Mouse (Mus musculus) stomach, embryonic 16.5 days (tissue): ENCODE measurements around the gene Bcor. TPM values are rescaled to one million over a fixed set of nuclear protein-coding genes. Genes with fewer than 3 reads are reported as not detected.

Experiments
- ATAC-seq: fragments of 200-750 bp; cut with Nextera tagmentation; 2 replicates; pipeline ENCODE4 v1.8.0; 2017; ENCODE audit warnings: moderate number of reproducible peaks, moderate TSS enrichment; ENCODE audit not compliant: insufficient read depth, low FRiP score
- H3K27ac ChIP-seq: fragments of 300-500 bp; sonication (generic); 2 replicates; pipeline ENCODE4 v1.5.1; 2014; ENCODE audit warnings: low read length
- H3K27me3 ChIP-seq: fragments of 300-500 bp; sonication (generic); 2 replicates; pipeline ENCODE4 v1.6.1; 2014; ENCODE audit warnings: low read length, control low read depth, mixed read lengths; ENCODE audit not compliant: control insufficient read depth, insufficient read depth
- H3K36me3 ChIP-seq: fragments of 300-500 bp; sonication (generic); 2 replicates; pipeline ENCODE4 v1.6.1; 2014; ENCODE audit warnings: low read length; ENCODE audit not compliant: control insufficient read depth, insufficient read depth
- H3K4me1 ChIP-seq: fragments of 300-500 bp; sonication (generic); 2 replicates; pipeline ENCODE4 v1.6.1; 2014; ENCODE audit warnings: low read length, control low read depth, mixed read lengths; ENCODE audit not compliant: control insufficient read depth, insufficient read depth
- H3K4me2 ChIP-seq: fragments of 300-500 bp; sonication (generic); 2 replicates; pipeline ENCODE4 v1.6.1; 2014; ENCODE audit warnings: low read depth, low read length, mixed read lengths
- H3K4me3 ChIP-seq: fragments of 300-500 bp; sonication (generic); replicated peaks from 2 replicates; pipeline ENCODE4 v1.5.1; 2014; ENCODE audit warnings: mild to moderate bottlenecking, low read length
- H3K9ac ChIP-seq: fragments of 300-500 bp; sonication (generic); 2 replicates; pipeline ENCODE4 v1.6.1; 2014; ENCODE audit warnings: low read length
- H3K9me3 ChIP-seq: fragments of 300-500 bp; sonication (generic); replicated peaks from 2 replicates; pipeline ENCODE4 v1.6.1; 2016; ENCODE audit warnings: low read length, control low read depth; ENCODE audit not compliant: control insufficient read depth
- WGBS: fragments of 180-500 bp; shearing (Covaris S2); extraction: QIAGEN DNeasy Blood & Tissue Kit; methylation state at CpG from one replicate; pipeline ENCODE4 v1.1.7; 2014; 5-methylcytosine and 5-hydroxymethylcytosine counted together
- polyA plus RNA-seq: library from polyadenylated mRNA; unstranded; fragments of >200 nt; fragmentation: Nextera tagmentation; extraction: Ambion mirVana; gene quantifications from 2 replicates; pipeline ENCODE4 v1.2.1, GENCODE M21; 2015

The Bcor gene
- polyA plus RNA-seq, 1 experiment from 2014 or later: 13.9 TPM

- H3K4me3 ChIP-seq: no peak overlapping the region
- peaks cover 16% of the 10 kb centered on the region for H3K4me1 ChIP-seq
- no peak overlapping the region for H3K9ac ChIP-seq
- no peaks in the 10 kb centered on the region for H3K9me3 ChIP-seq
- H3K4me2 ChIP-seq: no peak overlapping the region
- no peak for ATAC-seq
- WGBS: 49% methylated on average over 14 of the region's 14 CpGs
- peaks cover 56% of the 10 kb centered on the region for H3K27me3 ChIP-seq
- no peak overlapping the region for H3K27ac ChIP-seq
- H3K36me3 ChIP-seq: no peaks in the 10 kb centered on the region
These were observed 30.0 kb downstream of the Bcor start for GRCm38 (mm10) chrX:12129828-12130809.

DNA sequence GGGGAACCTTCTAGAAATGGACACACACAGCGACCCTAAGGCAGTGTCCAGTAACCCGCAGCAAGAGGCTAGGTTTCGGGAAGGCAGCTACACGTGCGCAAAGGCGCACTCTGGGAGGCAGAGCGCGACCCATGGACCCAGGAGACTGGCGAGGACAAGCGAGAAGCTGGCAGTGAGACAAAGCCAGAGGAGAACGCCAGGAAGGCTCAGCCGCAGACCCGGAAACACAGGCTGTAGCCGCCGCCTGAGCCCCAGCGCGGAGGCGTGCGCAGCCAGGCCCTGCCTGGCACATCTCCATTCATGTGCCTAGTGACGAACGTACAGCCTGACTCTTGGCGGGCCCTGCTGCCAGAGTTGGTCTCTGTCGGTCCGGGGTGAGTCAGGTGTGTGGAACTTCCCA, 30.9 kb downstream of the Bcor start:
- peaks cover 54% of the 10 kb centered on the region for H3K27me3 ChIP-seq

DNA sequence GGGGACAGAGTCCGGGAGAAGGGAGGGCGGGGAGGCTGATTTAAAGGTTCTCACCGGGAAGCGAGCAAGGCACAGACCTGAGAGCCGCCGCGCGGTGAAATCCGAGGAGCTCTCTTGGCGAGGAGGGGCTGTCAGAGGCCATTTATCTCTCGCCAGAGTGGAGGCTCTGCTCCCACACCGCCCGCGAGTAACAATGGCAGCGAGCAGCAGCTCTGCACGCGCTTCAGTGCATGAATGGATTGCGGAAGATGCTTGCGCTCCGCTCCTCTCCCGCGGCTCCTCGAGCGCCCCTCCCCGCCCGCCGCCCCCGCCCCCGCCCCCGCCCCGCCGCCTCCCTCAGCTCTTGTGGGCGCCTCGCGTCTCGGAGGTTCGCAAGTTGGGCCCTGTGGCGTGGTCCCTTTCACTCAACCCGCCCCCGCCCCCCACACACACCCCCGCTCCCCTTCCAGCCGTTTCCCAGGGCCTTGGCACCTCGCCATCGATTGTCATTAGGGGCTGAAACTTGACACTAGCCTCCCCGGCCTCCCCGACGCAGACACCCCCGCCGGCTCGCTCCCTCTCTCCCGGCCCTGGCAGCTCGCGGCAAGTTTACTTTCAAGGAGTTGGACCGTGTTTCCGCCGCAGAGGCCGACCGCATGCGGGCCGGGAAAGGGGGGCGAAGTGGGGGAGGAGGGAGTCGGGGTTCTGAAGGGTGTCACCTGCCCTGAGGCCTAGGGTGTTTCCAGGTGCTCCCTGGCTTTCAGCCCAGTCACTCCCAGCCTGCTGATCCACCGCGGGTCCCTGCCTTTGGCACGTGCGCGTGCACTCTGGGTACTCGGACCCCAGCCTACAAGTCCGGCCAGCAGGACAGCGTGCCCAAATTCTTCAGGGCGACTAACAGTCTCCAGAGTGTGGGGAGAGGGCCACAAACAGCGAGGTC, 31.7 kb downstream of the Bcor start:
- Histone ChIP-seq H3K4me3 (peak overlapping the region; percentile 64), H3K4me2 (peak overlapping the region; percentile 60), H3K9me3 (no peaks in the 10 kb centered on the region), H3K9ac (peak overlapping the region; percentile 82), H3K27me3 (peaks cover 51% of the 10 kb centered on the region), H3K36me3 (no peaks in the 10 kb centered on the region), H3K4me1 (peaks cover 20% of the 10 kb centered on the region), H3K27ac (peak overlapping the region; percentile 80)
- peak; percentile 74 for ATAC-seq
- WGBS: 2% methylated on average over 46 of the region's 72 CpGs

More for the DNA sequence above, 30.9 kb downstream of the Bcor start:
- WGBS: 22% methylated on average over 24 of the region's 24 CpGs
- Histone ChIP-seq H3K4me2 (peak overlapping the region; percentile 60), H3K36me3 (no peaks in the 10 kb centered on the region), H3K9me3 (no peaks in the 10 kb centered on the region), H3K4me1 (peaks cover 13% of the 10 kb centered on the region), H3K4me3 (peak overlapping the region; percentile 64; the same call in 1 of the 2 replicates), H3K9ac (peak overlapping the region; percentile 82), H3K27ac (peak overlapping the region; percentile 80)
- ATAC-seq: peak; percentile 33; the same call in 1 of the 2 replicates

- Histone ChIP-seq H3K4me1 (peaks cover 20% of the 10 kb centered on the region), H3K27ac (peak overlapping the region; percentile 80), H3K27me3 (peaks cover 47% of the 10 kb centered on the region), H3K4me2 (peak overlapping the region; percentile 60), H3K9ac (peak overlapping the region; percentile 82), H3K4me3 (peak overlapping the region; percentile 64), H3K9me3 (no peaks in the 10 kb centered on the region), H3K36me3 (no peaks in the 10 kb centered on the region)
- ATAC-seq: no peak
- WGBS: 4% methylated on average over 36 of the region's 37 CpGs
These were observed 32.4 kb downstream of the Bcor start for GRCm38 (mm10) chrX:12127799-12128164.

- H3K4me3 ChIP-seq: peak overlapping the region; percentile 64
- H3K4me1 ChIP-seq: peaks cover 15% of the 10 kb centered on the region
- H3K27ac ChIP-seq: peak overlapping the region; percentile 80; the same call in 1 of the 2 replicates
- ATAC-seq: no peak
- peak overlapping the region; percentile 82 for H3K9ac ChIP-seq
- peak overlapping the region; percentile 60 for H3K4me2 ChIP-seq
- H3K36me3 ChIP-seq: no peaks in the 10 kb centered on the region
- 4% methylated on average over 24 of the region's 24 CpGs for WGBS
- peaks cover 47% of the 10 kb centered on the region for H3K27me3 ChIP-seq
- no peaks in the 10 kb centered on the region for H3K9me3 ChIP-seq
These were observed 33.0 kb downstream of the Bcor start for GRCm38 (mm10) chrX:12127106-12127670.

- H3K9ac ChIP-seq: peak overlapping the region; percentile 82
These were observed 33.6 kb downstream of the Bcor start for GRCm38 (mm10) chrX:12126408-12127105.

GRCm38 (mm10) chrX:12124571-12124970, 35.6 kb downstream of the Bcor start:
- H3K9ac ChIP-seq: no peak overlapping the region
- no peak for ATAC-seq
- peaks cover 30% of the 10 kb centered on the region for H3K27me3 ChIP-seq
- 40% methylated on average over 2 of the region's 3 CpGs for WGBS
- H3K27ac ChIP-seq: no peak overlapping the region
- no peak overlapping the region for H3K4me3 ChIP-seq
- no peaks in the 10 kb centered on the region for H3K36me3 ChIP-seq
- H3K9me3 ChIP-seq: no peaks in the 10 kb centered on the region
- H3K4me2 ChIP-seq: no peak overlapping the region
- peaks cover 15% of the 10 kb centered on the region for H3K4me1 ChIP-seq

More at GRCm38 (mm10) chrX:12126408-12127105, 33.6 kb downstream of the Bcor start:
- ATAC-seq: no peak
- Histone ChIP-seq H3K36me3 (no peaks in the 10 kb centered on the region), H3K4me1 (peaks cover 15% of the 10 kb centered on the region), H3K4me2 (peak overlapping the region; percentile 60), H3K9me3 (no peaks in the 10 kb centered on the region), H3K4me3 (peak overlapping the region; percentile 64), H3K27me3 (peaks cover 43% of the 10 kb centered on the region), H3K27ac (no peak overlapping the region)
- 24% methylated on average over 22 of the region's 22 CpGs for WGBS

GRCm38 (mm10) chrX:12123687-12124087, 36.5 kb downstream of the Bcor start:
- ATAC-seq: no peak
- H3K4me1 ChIP-seq: peaks cover 10% of the 10 kb centered on the region
- H3K9me3 ChIP-seq: no peaks in the 10 kb centered on the region
- H3K36me3 ChIP-seq: no peaks in the 10 kb centered on the region
- H3K9ac ChIP-seq: peak overlapping the region; percentile 35; the same call in 1 of the 2 replicates
- H3K4me3 ChIP-seq: no peak overlapping the region
- H3K4me2 ChIP-seq: peak overlapping the region; percentile 47
- H3K27me3 ChIP-seq: peaks cover 22% of the 10 kb centered on the region
- H3K27ac ChIP-seq: peak overlapping the region; percentile 55
- whole genome bisulfite sequencing: 16% methylated on average over 6 of the region's 6 CpGs
